Mouse (Mus musculus): ENCODE data around the gene 2410004P03Rik.

Gene 2410004P03Rik

DNA sequence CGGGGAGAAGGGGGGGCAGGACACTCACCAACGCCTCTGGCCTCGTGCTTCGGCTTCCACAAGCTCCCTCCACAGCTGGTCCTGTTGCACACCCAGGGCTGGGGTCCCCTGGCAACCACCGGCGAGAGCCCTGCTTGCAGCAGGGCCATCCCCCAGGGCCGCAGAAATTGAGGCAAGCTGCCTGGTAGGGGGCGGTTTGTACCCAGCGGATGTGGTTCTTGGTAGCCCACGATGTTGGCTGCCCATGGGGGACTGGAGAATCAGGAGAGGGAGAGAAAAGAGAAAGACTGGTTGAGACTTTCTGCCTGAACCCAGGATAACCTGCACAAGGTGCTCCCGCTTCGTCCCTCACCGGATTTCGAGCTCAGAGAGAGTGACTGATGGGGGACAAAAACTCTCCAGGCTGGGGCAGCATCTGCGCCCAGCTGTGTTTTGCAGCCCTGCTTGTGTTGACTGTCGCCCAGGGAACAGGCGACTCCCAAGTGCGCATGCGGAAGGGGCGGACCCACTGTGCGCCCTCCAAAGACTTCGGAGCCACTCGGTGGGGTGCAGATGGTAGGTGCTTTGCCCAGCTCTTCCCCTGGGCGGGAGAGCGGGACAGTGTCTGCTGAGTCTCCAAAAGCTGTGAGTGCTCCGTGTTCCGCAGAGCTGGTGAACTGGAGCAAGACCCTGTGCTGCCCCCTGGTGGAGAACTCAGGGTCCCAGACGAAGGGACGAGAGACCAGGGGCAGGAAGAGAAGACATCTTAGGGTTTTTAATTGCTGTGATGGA lies at the start of gene 2410004P03Rik:
2410004P03Rik (minus strand) TSS at position 628 of the 771 bp plus-strand sequence.
- in situ Hi-C loops (cut with MboI) = loop anchor here (25.0 kb wide), 1 partner anchor 251 kb away; the partner anchor contains the start of gene Pdia6

DNA sequence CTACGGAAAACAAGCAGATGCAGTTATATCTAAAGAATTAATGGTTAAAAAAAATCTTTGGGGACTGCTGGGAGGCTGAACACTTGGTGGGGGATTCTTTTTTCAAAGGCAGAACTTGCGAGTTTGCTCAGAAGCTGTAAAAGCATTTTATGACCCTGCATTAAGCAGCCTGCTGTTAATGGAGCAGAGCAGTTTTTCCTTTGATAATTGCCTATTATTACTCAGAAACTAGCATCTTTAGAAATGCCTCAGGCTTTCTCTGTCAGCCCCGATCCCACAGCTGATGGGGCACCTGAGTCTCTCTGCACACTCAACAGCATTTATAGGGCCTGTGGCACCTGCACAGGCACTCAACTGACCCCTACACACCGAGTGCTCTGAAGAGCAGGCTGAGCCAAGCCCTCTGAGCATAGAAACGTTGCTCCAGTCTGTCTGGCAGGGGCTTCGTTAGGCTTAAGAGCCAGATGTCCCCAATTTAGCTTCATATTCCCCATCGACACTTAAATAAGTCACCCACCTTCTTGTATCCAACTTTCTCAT lies 49.7 kb upstream of the 2410004P03Rik start:
- in situ Hi-C loops (cut with MboI) = no loop called here

DNA sequence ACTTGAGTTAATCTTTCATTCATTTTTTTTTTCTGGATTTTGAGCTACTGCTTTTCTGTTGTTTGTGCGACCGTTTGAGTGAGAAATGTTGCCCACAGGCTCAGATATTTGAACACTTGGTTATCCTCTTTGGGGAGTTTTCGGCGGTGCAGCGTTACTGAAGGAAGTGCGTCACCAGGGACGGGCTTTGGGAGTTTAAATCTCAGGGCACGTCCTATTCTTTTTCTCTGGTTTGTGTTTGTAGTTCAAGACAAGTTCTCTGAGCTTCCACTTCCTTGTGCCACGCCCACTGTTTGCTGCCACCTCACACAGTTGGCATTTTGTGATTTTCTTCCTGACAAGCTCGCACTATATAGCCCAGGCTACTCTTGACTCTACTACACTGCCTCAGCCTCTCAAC lies 47.0 kb upstream of the 2410004P03Rik start:
- in situ Hi-C loops (cut with MboI) = no loop called here

DNA sequence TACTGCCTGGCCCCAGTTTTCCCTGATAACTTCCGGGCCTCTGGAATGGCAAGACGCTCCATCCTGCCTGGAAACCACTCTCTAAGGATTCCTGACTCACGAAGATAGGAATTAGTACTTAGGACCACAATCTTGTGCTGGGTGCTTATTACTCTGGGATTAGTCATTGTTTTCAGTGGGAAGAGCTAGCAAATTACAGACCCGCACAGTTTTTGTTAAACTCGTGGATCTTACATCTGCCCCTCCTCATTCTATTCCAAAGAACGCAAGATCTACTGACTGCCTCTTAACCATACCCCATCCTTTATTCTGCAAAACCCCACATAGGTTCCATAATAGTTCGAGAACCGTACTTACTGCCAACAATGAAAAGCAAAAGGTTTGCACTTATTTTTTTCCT lies 45.6 kb upstream of the 2410004P03Rik start:
- in situ Hi-C loops (cut with MboI) = no loop called here

DNA sequence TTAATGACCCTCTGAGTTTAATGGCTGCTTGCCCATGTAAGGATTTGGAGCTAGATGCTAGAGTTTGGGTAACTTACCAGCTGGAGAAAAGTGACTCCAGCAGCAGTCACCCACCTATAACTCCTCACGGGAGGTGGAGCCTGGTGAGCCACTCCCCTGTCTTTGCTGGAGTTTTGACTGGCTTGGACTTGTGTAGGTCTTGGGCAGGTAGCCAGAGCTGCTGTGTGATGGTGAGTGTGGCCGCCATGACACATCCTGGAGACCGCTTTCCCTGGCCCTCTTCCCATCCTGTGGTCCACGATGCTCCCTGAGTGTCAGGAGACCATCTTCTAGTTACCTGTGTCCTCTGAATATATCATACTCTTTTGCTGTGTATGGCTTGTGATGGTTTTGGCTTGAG lies 44.2 kb upstream of the 2410004P03Rik start:
- in situ Hi-C loops (cut with MboI) = no loop called here

DNA sequence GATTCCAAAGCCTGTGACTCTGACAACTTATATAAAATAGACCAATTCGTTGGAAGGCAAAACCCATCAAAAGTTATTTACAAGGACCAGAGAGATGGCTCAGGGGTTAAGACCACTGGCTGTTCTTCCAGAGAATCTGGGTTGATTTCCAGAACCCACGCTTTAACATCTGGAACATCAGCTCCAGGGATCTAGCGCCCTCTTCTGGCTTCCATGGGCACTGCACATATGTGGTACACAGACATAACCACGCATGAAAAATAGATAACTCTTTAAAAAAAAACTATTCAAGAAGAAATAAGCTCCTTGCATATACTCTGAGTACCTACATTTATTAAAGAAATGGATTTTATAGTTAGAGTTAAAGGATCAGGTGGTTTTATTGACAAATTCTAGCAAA lies 43.2 kb upstream of the 2410004P03Rik start:
- in situ Hi-C loops (cut with MboI) = no loop called here

DNA sequence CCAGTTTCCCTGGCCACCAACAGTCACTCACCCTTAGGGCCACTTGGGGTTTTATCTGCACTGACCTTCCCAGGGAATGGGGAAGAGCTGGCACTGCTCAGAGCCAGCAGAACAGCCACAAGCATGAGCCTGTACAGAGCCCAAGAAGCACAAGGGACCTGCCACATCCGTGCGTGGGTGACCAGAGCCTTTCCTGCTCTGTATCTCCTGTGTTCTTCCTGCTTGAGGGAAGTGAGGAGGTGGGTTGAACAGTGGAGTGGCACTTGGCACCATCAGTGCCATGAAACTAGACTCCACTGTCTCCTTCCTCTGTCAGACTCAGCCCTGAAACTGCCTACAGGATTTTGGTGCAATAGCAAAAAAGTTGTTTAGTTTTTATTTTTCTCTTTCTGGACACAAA lies 41.1 kb upstream of the 2410004P03Rik start:
- in situ Hi-C loops (cut with MboI) = no loop called here

DNA sequence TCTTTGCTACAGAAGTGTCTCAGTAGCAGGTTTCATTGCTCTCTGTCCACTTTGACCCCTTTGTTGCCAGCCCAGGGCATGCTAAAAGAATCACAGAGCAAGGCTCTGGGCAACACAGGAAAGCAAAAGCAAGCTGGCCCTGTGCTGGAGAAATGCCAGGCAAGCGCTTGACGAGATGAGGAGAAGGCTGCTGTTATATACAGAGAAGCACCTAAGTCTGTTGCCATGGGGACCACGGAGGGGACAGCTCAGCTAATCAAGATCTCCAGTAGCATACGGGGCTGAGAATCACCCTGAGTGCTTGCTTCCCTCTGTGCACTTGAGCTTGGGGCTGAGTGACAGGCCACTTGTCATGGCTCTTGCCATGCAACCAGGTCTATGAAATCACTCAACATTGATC lies 39.5 kb upstream of the 2410004P03Rik start:
- in situ Hi-C loops (cut with MboI) = no loop called here

DNA sequence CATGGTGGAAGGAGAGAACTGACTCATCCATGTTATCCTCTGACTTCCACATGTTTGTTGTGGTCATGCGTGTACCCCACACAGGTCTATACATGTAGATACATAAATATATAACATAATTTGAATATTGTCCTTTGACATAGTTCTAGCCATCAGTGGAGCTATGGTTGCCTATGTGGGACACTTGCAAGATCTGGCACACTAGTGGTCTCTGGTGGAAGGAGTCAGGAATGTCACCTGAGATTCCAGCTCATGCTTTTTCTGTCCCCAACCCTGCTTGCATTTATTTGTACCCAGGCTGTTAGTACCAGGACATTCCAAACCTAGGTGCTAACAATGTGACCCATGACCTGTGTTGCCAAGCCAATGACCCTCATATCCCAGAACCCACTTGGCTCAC lies 38.3 kb upstream of the 2410004P03Rik start:
- in situ Hi-C loops (cut with MboI) = no loop called here

DNA sequence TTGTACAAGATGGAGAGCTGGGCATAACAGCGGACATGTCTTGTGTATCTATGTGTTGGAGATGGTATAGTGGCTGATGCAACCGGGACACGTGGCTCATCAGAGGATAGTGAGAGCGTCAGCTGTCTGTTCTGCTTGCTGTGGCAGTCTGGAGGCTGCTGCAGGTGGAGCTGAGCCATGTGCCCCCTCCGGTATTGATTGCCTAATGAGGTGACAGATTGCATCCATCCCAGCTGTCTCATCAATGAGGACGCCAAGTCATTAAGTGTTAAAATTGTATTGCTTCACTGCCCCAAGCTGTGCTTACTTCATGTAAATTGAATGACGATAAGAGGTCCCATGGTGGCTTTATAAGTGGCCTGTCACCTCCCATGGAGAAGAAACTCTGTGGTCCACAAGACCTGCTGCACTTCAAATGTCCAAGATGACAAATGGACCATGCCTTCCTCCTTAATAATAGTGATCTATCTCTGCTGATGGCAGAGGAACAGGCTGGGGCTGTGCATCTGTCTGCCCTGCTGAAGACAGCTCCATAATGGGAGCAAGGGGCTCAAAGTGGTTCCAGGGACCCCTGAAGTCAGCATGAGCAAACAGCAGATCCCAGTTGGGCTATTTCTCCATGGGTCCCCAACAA lies 37.6 kb upstream of the 2410004P03Rik start:
- in situ Hi-C loops (cut with MboI) = no loop called here

DNA sequence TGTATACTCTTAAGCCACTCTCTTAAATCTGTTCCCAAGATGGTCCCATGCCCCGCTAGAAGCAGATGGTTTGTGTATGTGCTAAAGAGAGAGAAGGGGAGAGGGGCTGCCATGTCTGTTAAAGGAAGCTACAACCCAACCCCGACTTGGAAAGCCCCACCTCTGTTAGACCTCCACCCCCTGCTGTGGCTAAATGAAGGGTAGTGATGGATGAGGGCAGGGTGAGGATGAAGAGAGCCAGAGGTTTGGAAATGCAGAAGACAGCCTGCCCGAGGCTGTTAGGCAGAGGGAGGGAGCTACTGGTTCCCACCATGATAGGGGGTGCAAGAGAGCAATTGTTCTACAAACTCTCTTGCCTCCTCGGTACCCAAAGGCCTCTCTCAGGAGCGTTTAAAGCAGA lies 31.8 kb upstream of the 2410004P03Rik start:
- in situ Hi-C loops (cut with MboI) = no loop called here

DNA sequence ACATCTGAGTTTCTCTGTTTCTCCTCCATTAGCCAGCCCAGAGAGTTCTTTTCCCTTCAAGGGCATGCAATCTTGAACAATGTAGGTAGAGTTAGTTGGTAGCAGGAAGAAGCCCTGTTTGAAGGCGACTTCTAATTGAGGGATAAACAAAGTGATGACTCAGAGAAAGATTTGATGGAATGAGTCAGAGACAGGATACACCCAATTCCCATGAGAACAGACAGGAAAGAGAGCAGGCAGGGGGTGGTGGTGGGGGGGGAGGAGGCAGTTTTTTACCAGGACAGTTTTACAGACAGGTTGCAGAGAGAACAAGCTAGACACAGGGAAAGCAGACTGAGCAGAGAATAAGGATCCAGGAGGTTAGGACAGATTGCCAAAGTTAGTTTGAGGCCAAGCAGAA lies 29.0 kb upstream of the 2410004P03Rik start:
- in situ Hi-C loops (cut with MboI) = no loop called here

DNA sequence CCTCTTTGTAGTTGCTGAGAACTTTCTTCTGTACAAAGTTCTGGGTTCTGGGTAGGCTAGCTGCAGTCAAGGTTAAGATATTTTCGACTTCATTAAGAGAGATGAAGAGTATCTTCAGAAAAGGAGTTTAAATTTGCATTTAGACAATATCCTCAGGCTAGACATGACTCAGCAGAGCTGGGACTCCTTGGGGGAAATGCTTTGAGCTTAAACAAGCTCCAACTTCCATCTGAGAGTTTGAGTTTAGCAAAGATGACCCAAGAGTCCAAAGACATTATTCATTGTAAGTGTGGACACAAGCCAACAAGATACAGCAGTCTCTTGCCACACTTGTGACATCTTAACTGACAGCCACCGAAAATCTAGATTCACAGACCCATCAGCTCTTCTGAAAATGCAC lies 27.9 kb upstream of the 2410004P03Rik start:
- in situ Hi-C loops (cut with MboI) = no loop called here

DNA sequence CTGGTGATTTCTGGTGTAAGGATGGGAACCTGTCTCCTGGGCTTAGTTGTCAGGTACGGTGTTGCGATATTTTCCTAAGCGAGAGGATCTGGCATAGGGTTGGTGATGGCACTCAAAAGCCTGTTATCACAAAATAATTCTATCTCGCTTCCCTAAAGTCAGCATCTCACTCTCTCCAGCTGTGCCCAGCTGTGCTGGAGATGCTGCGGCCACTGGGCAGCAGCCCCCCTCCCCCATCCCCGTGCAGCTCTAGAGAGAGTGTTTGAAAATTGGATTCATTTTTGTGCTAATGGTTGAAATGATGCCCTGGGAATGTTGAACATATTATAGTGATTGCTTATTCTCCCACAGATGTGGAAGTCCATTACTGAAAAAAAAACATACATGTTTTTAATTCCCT lies 26.7 kb upstream of the 2410004P03Rik start:
- in situ Hi-C loops (cut with MboI) = no loop called here

DNA sequence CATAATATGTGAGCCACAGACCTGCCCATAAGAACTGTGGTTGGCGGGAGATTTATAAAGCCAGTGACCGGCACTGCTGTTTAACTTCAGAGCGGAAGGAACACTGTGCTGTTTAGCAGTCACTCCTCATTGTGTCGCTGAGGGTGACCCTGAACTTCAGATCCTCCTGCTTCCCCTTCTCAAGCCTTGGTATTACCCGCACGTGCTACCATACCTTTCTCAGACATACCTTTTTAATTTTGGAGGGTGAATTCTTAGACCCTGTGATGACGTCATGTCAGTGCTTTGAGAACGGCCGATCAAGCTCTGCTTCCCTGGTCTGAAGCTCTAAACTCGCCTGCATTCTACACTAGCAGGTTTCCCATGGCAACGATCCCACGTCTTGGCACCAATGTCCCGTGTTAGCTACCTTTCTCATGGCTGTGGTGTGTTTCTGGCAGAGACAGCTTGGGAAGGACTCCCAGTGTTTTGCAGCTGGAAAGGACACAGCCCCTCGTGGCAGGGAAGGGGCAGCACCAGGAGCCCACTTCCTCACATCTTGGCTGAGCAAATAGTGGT lies 25.6 kb upstream of the 2410004P03Rik start:
- in situ Hi-C loops (cut with MboI) = no loop called here

DNA sequence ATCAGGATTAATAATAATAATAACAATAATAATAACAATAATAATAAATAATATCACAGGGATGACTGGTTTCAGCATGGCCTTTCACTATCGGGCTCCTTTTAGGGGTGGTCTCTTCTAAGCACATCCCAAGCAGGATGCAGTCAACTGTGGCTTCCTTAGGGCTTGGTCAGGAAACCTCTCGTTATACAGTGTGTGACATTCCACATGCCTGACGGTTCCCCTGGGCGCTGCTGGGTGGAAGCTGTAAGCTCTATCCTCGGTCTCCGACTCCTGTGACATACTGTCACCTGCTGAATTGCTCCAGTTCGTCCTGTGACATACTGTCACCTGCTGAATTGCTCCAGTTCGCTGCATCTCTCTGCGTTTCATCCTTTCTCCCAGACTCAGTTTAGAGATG lies 25.0 kb upstream of the 2410004P03Rik start:
- in situ Hi-C loops (cut with MboI) = no loop called here

DNA sequence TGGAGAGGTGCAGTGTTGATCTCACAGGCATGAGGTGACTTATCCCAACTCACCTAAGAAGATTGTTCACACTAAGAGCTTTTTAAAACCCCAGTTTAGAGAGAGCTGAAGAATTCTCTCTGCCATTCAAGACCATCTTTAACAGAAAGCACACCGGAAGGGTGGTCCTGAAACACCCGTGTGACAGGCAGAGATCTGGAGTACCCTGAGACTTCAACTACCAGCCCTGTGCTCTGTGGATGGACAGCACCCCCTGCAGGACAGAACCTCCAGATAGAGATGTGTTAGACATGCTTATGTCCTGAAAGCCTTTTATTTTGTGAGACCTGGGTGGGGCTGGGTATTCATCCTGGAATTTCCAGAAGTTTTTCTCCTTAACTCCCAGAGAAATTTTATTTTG lies 23.6 kb upstream of the 2410004P03Rik start:
- in situ Hi-C loops (cut with MboI) = no loop called here

DNA sequence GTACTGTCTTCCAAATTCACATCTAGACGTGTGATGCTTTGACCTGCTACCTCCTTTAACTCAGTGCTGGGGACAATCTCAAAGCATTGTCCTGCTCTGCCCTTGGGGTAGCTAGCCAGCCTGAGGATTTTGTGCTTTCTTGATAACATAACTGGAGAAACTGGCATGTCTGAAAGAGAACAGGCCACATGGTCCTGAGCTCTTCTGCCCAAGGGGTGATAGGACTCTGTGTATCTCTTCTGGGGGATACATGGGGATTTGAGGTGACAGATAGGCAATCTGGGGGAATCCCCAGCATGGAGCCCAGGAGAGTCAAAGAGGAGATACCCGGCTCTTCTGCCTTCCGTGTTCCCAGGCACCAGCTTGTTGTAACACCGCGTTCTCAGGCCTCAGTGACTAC lies 23.1 kb upstream of the 2410004P03Rik start:
- in situ Hi-C loops (cut with MboI) = no loop called here

DNA sequence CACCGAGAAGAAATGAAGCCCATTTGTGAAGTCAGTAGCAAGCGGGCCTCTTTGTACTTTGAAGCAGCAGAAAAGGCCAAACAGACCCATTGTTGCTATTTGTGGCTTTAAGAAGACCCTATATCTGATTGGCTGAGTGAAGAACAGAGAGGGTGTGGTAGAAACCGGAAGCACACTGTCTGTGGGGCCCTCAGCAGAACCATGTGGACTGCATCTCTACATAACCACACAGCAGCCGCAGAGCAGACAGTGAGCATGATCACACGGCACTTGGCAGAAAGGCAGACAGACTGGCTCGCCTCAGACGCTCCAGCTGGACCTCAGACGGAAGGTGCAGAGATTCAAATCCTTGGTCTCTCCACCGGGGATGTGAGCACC lies 21.9 kb upstream of the 2410004P03Rik start:
- in situ Hi-C loops (cut with MboI) = no loop called here

DNA sequence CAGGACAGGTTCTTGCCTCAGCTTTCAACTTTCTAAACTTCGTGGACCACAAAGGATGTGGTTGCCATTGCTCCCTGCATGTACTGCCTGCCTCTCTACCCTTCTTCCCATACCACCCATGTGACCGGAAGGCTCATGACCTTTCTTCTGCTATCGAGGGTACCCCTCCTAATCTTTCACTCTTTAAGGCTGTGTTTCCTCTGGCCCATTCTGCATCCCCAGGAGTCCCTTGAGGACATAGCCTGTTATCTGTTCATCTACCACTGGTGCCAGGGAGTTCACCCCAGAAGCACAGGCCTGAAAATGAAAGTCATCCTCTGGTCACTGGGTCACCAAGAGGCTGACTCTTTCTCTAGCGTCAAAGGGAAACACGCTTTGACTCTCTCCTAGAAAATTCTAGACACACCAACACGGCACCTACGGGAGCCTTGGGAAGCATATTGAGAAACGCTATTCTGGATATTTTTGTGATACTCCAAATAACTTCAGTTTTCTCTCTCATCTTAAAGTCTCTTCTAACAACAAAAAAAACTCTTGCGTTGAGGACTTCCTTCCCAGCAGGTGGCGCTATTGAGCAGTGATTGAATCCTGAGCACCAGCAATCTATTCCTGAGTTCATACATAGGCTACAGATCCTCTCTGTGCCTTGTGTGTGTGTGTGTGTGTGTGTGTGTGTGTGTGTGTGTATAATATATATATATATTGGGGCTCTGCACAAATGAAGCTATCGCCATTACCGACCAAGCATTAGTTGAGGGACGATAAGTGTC lies 21.4 kb upstream of the 2410004P03Rik start:
- in situ Hi-C loops (cut with MboI) = no loop called here

DNA sequence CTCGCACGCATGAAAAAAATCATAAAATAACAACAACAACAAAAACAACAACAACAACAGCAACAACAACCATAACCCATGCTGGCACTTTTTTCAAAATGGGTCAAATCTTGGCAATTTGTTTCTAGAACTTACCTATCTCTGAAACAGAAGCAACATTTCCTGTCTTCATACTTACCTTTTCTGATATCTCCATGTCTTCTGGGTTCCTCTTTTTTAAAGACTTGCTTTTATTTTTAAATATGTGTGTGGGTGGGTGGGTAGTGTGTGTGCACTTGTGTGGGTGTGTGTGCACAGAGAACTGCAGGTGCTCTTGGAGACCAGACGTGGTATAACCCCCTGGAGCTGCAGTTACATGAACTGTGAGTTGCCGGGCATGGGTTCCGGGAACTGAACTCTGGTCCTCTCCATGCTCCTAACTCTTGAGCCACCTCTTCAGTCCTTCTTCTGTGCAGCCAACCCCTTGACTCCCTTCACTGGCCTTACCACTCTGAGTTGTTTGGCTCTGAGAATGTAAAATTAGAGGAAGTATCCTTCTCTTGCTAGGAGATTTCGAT lies 13.1 kb upstream of the 2410004P03Rik start:
- in situ Hi-C loops (cut with MboI) = loop anchor here (25.0 kb wide), 1 partner anchor 238 kb away; the partner anchor contains the start of gene Pdia6

DNA sequence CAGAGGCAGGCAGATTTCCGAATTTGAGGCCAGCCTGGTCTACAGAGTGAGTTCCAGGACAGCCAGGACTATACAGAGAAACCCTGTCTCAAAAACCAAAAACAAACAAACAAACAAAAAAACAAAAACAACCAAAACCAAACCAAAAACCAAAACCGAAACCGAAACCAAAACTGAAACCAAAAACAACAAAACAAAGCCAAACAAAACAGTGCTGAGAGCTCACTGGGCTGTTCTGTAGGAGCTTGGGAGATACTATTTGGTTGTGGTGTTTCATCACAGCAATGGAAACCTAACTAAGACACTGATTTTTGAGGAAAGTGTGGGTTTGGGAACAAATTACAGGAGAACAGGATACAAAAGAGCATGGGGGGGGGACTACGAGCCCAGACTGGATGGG lies 10.6 kb upstream of the 2410004P03Rik start:
- in situ Hi-C loops (cut with MboI) = loop anchor here (25.0 kb wide), 1 partner anchor 240 kb away; the partner anchor contains the start of gene Pdia6

All from mature B cell (primary cell).